Mouse (Mus musculus): ENCODE data around the gene Chfr. TPM values are rescaled to one million over a fixed set of nuclear protein-coding genes. Genes with fewer than 3 reads are reported as not detected.

The Chfr gene
- polyA plus RNA-seq, 1 experiment from 2014 or later, result 81.7 TPM

DNA sequence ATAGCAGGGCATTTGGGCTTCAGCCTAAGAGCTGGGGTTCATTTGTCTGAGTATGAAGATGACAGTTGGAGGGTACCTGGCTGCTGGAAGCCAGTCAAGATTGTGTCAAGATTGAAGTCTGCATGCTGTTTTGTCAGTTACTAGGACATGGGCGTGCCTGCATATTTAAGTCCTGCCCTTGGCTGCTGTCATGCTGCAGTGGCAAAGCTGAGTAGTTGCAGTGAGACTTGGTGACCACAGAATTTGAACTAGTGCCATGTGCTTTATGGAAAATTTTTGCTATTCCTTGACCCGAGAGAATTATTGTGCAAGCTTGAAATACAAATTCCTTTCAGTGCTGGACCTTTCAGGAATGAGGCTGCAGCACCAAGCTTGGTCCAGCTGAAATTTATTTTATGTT, 6.7 kb downstream of the Chfr start:
- H3K27me3 ChIP-seq (ENCODE audit: control insufficient read depth, insufficient read depth, low read depth, low read length), result no peaks in the 10 kb centered on the region
- no peak overlapping the region for H3K4me3 ChIP-seq (ENCODE audit: low read depth, low read length)
- H3K36me3 ChIP-seq (ENCODE audit: control insufficient read depth, insufficient read depth, low read length), result peaks cover 22% of the 10 kb centered on the region
- H3K9ac ChIP-seq (ENCODE audit: low read depth, low read length), result no peak overlapping the region
- H3K4me1 ChIP-seq (ENCODE audit: control insufficient read depth, insufficient read depth, low read length), result peaks cover 3% of the 10 kb centered on the region; the same call in 1 of the 2 replicates
- no peak for ATAC-seq
- H3K4me2 ChIP-seq (ENCODE audit: low read length), result no peak overlapping the region
- no peaks in the 10 kb centered on the region for H3K9me3 ChIP-seq (replicated peaks; ENCODE audit: control insufficient read depth, low read length, poor library complexity, severe bottlenecking)
- WGBS, result 97% methylated on average over 2 of the region's 2 CpGs
- H3K27ac ChIP-seq (ENCODE audit: low read length), result no peak overlapping the region

DNA sequence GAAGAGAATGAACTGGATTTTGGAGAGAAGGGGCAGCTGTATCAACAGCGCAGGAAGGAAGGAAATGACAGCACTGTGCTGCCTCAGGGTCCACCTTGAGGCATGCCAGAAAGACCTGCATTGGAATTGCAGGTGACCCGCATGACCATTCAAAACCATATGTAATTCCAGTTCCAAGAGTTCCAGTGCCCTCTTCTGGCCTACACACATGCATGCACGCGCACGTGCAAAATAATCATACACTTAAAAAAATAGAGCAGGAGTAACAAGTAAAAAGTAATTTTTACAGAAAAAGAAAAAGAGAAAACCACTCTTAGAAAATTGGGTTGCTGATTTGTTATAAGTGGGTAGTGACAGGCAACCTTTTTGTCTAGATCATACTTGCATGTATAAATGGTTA, 7.4 kb downstream of the Chfr start:
- H3K4me3 ChIP-seq (ENCODE audit: low read depth, low read length), result no peak overlapping the region
- H3K4me2 ChIP-seq (ENCODE audit: low read length), result no peak overlapping the region
- 0 out of 2 replicates have a peak, but pooled peaks cover under 1% of the 10 kb centered on the region for H3K4me1 ChIP-seq (ENCODE audit: control insufficient read depth, insufficient read depth, low read length)
- 94% methylated on average over 5 of the region's 5 CpGs for WGBS
- peaks cover 24% of the 10 kb centered on the region for H3K36me3 ChIP-seq (ENCODE audit: control insufficient read depth, insufficient read depth, low read length)
- no peaks in the 10 kb centered on the region for H3K9me3 ChIP-seq (replicated peaks; ENCODE audit: control insufficient read depth, low read length, poor library complexity, severe bottlenecking)
- no peak overlapping the region for H3K27ac ChIP-seq (ENCODE audit: low read length)
- no peaks in the 10 kb centered on the region for H3K27me3 ChIP-seq (ENCODE audit: control insufficient read depth, insufficient read depth, low read depth, low read length)
- H3K9ac ChIP-seq (ENCODE audit: low read depth, low read length), result no peak overlapping the region
- ATAC-seq, result no peak

DNA sequence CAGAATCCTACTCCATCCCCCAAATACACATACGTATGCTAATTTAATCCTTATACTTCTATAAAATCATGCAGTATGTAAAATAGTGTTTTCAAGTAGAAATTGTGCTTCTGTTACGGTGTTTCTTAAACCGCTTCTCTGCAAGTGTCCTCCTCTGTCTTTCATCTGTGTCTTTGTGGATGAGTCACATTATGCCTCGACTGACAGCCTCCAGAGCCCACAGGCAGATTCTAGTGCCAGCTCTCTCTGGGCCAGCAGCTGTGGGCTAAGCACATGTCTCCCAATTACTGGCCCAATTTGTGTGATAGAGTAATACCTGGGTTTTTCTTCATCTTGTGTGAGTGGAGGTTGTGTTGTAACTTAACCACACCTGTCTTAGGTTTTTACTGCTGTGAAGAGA, 33.7 kb downstream of the Chfr start:
- Histone ChIP-seq H3K9ac (ENCODE audit: low read depth, low read length) (no peak overlapping the region), H3K27me3 (ENCODE audit: control insufficient read depth, insufficient read depth, low read depth, low read length) (no peaks in the 10 kb centered on the region), H3K4me1 (ENCODE audit: control insufficient read depth, insufficient read depth, low read length) (no peaks in the 10 kb centered on the region), H3K4me2 (ENCODE audit: low read length) (no peak overlapping the region), H3K9me3 (replicated peaks; ENCODE audit: control insufficient read depth, low read length, poor library complexity, severe bottlenecking) (no peaks in the 10 kb centered on the region), H3K4me3 (ENCODE audit: low read depth, low read length) (no peak overlapping the region), H3K27ac (ENCODE audit: low read length) (no peak overlapping the region), H3K36me3 (ENCODE audit: control insufficient read depth, insufficient read depth, low read length) (peaks cover 39% of the 10 kb centered on the region)
- WGBS, result 95% methylated on average over 4 of the region's 4 CpGs
- no peak for ATAC-seq

DNA sequence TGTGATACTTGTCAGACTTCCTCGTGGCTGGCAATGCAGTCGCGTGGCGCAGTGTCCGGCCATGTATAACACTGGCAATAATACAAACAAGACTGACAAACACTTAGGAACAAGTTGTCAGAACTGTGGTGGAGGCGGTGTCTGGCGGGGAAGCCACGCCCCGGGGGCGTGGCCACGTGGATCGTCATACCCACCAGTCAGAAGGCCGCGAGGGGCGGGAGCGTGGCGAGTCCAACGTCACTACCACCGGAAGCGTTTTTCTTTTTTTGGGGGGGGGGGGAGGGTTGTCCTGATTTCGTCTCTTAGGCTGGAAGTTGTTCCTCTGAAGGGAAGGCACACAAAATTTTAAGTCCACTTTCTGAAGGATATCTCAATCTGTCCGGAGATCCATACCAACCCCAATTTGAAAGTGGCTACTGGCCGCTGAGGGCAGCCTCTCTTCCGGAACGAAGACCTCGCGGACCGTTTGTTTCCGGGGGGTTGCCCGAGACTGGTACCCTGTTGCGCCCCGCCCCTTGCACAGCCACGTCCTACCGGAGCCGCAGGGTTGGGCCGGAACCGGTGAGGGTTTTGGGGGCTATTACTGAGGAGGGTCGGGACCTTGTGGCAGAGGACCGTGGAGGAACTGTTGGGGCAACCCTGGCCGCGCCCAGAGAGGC, 40.8 kb downstream of the Chfr start, which contains the start of gene Golga3:
TSS of gene Golga3 (plus strand) at position 340 of the 659 bp plus-strand sequence.
- peak within 1 kb of the TSS; percentile 95 for H3K4me2 ChIP-seq (ENCODE audit: low read length)
- under 1% methylated on average over 41 of the region's 41 CpGs for WGBS

DNA sequence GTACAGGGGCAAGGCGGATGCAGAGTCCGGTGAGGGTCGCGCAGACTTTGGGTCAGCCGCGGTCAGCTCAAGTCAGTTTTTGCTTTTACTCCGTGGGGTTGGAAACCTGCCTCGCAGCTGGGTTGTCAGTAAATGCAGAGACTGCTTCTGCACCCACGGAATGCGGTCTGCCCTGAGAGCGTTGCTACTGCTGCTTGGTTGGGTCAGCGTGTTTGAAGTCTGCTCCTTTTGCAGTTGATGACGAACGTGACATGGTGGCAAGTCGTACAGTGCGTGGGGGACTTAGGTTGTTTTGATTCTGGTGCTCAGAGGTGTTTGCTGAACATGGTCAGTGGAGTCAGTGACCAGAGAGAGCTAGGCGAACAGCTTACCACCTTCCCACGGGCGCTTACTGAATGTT, 41.4 kb downstream of the Chfr start:
- 6% methylated on average over 19 of the region's 19 CpGs for WGBS
- no peaks in the 10 kb centered on the region for H3K9me3 ChIP-seq (replicated peaks; ENCODE audit: control insufficient read depth, low read length, poor library complexity, severe bottlenecking)
- H3K4me3 ChIP-seq (ENCODE audit: low read depth, low read length), result peak overlapping the region; percentile 96
- H3K4me1 ChIP-seq (ENCODE audit: control insufficient read depth, insufficient read depth, low read length), result peaks cover 14% of the 10 kb centered on the region
- no peak for ATAC-seq
- peak overlapping the region; percentile 95 for H3K4me2 ChIP-seq (ENCODE audit: low read length)
- H3K9ac ChIP-seq (ENCODE audit: low read depth, low read length), result peak overlapping the region; percentile 85
- peak overlapping the region; percentile 85 for H3K27ac ChIP-seq (ENCODE audit: low read length)
- 0 out of 2 replicates have a peak, but pooled peaks cover 6% of the 10 kb centered on the region for H3K36me3 ChIP-seq (ENCODE audit: control insufficient read depth, insufficient read depth, low read length)
- H3K27me3 ChIP-seq (ENCODE audit: control insufficient read depth, insufficient read depth, low read depth, low read length), result no peaks in the 10 kb centered on the region

More for the DNA sequence above, 40.8 kb downstream of the Chfr start, which contains the start of gene Golga3:
- H3K4me1 ChIP-seq (ENCODE audit: control insufficient read depth, insufficient read depth, low read length), result peaks cover 14% of the 10 kb centered on the region
- no peaks in the 10 kb centered on the region for H3K27me3 ChIP-seq (ENCODE audit: control insufficient read depth, insufficient read depth, low read depth, low read length)
- H3K27ac ChIP-seq (ENCODE audit: low read length), result peak within 1 kb of the TSS; percentile 85
- peak within 1 kb of the TSS; percentile 96 for H3K4me3 ChIP-seq (ENCODE audit: low read depth, low read length)
- 0 out of 2 replicates have a peak, but pooled peaks cover 7% of the 10 kb centered on the region for H3K36me3 ChIP-seq (ENCODE audit: control insufficient read depth, insufficient read depth, low read length)
- no peaks in the 10 kb centered on the region for H3K9me3 ChIP-seq (replicated peaks; ENCODE audit: control insufficient read depth, low read length, poor library complexity, severe bottlenecking)
- ATAC-seq, result peak; percentile 98
- peak within 1 kb of the TSS; percentile 85 for H3K9ac ChIP-seq (ENCODE audit: low read depth, low read length)

DNA sequence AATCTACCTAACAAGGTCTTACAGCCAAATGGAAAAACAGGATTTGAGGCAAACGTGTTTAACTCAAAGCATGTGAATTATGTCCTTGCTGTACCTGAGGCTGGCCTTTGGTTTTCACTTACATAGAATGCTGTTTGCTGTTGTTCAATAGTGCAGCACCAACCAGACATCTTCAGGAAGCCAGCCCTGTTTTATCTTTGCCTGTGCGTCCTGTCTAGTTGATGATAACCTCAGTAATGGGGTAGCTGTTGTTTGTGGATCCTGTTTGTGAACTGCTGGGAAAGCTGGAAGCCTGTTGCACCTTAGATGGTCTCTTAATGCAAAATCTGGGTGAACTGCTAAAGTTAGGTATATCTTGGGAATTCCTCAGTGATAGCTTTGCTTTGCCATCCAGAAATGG, 43.0 kb downstream of the Chfr start:
- WGBS, result 94% methylated on average over 2 of the region's 2 CpGs
- Histone ChIP-seq H3K36me3 (ENCODE audit: control insufficient read depth, insufficient read depth, low read length) (peaks cover 2% of the 10 kb centered on the region; the same call in 1 of the 2 replicates), H3K9me3 (replicated peaks; ENCODE audit: control insufficient read depth, low read length, poor library complexity, severe bottlenecking) (no peaks in the 10 kb centered on the region), H3K4me2 (ENCODE audit: low read length) (no peak overlapping the region), H3K9ac (ENCODE audit: low read depth, low read length) (no peak overlapping the region), H3K4me3 (ENCODE audit: low read depth, low read length) (no peak overlapping the region), H3K4me1 (ENCODE audit: control insufficient read depth, insufficient read depth, low read length) (peaks cover 14% of the 10 kb centered on the region), H3K27ac (ENCODE audit: low read length) (no peak overlapping the region), H3K27me3 (ENCODE audit: control insufficient read depth, insufficient read depth, low read depth, low read length) (no peaks in the 10 kb centered on the region)
- no peak for ATAC-seq

DNA sequence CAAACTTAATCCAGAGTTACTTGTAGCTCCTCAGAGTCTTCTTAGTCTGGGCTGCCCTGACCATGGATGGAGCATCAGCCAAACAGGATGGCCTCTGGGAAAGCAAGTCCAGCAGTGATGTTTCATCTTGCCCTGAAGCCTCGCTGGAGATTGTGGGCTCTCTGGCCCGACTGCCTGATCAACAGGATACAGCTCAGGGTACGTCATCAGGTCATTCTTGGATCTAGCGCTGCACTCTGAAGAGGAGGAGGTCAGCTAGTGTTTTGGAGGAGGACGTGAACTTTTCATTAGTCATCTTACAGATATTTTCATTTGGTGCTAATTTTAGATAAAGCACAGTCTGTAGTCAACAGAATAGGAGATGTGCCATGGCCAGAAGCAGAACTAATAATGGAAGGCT, 46.1 kb downstream of the Chfr start:
- Histone ChIP-seq H3K4me1 (ENCODE audit: control insufficient read depth, insufficient read depth, low read length) (peaks cover 10% of the 10 kb centered on the region), H3K4me3 (ENCODE audit: low read depth, low read length) (no peak overlapping the region), H3K27ac (ENCODE audit: low read length) (no peak overlapping the region), H3K9ac (ENCODE audit: low read depth, low read length) (no peak overlapping the region), H3K36me3 (ENCODE audit: control insufficient read depth, insufficient read depth, low read length) (peaks cover 23% of the 10 kb centered on the region), H3K4me2 (ENCODE audit: low read length) (no peak overlapping the region), H3K27me3 (ENCODE audit: control insufficient read depth, insufficient read depth, low read depth, low read length) (no peaks in the 10 kb centered on the region), H3K9me3 (replicated peaks; ENCODE audit: control insufficient read depth, low read length, poor library complexity, severe bottlenecking) (no peaks in the 10 kb centered on the region)
- ATAC-seq, result no peak
- 94% methylated on average over 5 of the region's 5 CpGs for WGBS

DNA sequence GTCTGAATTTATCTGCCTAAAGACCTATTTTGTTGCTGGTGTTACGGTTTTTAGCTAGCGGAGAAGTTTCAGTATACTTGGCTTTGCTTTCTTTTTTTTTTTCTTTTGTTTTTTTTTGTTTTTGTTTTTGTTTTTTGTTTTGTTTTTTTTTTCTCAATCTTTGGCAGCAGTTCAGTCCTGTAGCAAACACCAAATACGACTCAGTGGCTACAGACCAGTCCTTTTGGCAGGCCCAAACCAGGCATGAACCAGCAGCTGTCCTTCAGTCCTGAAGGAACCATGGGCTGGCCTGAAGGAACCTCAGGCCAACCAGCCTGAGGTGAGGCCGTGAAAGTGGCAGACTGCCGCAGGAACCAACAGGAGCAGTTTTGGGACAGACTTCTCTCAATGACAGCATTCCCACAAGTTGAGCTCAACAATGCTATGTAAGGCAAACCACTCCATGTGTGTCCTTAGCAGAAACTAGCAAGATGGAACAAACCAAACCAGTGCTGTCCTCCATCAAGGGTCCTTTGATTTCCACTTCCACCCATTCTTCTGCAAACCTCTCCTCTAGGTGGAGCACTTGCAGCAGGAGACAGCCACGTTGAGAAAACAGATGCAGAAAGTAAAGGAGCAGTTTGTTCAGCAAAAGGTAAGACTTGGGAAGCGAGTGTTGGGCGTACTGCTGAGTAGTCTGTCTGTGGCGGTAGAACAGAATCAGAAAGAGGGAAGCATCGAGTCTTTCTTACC, 67.7 kb downstream of the Chfr start:
- Histone ChIP-seq H3K9ac (ENCODE audit: low read depth, low read length) (no peak overlapping the region), H3K9me3 (replicated peaks; ENCODE audit: control insufficient read depth, low read length, poor library complexity, severe bottlenecking) (no peaks in the 10 kb centered on the region), H3K4me1 (ENCODE audit: control insufficient read depth, insufficient read depth, low read length) (no peaks in the 10 kb centered on the region), H3K4me2 (ENCODE audit: low read length) (no peak overlapping the region), H3K36me3 (ENCODE audit: control insufficient read depth, insufficient read depth, low read length) (peaks cover 52% of the 10 kb centered on the region), H3K27ac (ENCODE audit: low read length) (no peak overlapping the region), H3K4me3 (ENCODE audit: low read depth, low read length) (no peak overlapping the region), H3K27me3 (ENCODE audit: control insufficient read depth, insufficient read depth, low read depth, low read length) (no peaks in the 10 kb centered on the region)
- ATAC-seq, result no peak
- WGBS, result 90% methylated on average over 10 of the region's 10 CpGs

DNA sequence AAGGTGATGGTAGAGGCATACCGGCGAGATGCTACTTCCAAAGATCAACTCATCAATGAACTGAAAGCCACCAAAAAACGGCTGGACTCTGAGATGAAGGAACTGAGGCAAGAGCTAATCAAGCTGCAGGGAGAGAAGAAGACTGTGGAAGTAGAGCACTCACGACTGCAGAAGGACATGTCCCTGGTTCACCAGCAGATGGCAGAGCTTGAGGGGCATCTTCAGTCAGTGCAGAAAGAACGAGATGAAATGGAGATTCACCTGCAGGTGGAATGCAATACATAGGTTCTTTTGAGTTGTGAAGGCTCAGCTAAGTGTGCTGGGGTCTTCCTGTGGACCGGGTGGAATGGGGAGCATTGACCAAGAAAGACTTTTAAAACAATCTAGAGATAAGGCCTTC, 69.1 kb downstream of the Chfr start:
- H3K4me3 ChIP-seq (ENCODE audit: low read depth, low read length), result no peak overlapping the region
- no peak for ATAC-seq
- peaks cover 62% of the 10 kb centered on the region for H3K36me3 ChIP-seq (ENCODE audit: control insufficient read depth, insufficient read depth, low read length)
- no peak overlapping the region for H3K27ac ChIP-seq (ENCODE audit: low read length)
- no peaks in the 10 kb centered on the region for H3K9me3 ChIP-seq (replicated peaks; ENCODE audit: control insufficient read depth, low read length, poor library complexity, severe bottlenecking)
- no peak overlapping the region for H3K4me2 ChIP-seq (ENCODE audit: low read length)
- H3K4me1 ChIP-seq (ENCODE audit: control insufficient read depth, insufficient read depth, low read length), result no peaks in the 10 kb centered on the region
- no peaks in the 10 kb centered on the region for H3K27me3 ChIP-seq (ENCODE audit: control insufficient read depth, insufficient read depth, low read depth, low read length)
- 81% methylated on average over 6 of the region's 6 CpGs for WGBS
- no peak overlapping the region for H3K9ac ChIP-seq (ENCODE audit: low read depth, low read length)
